Mouse (Mus musculus) ES-E14 (cell line): ENCODE measurements at regions not wholly inside any gene's neighbourhood (a gene's known extent, or its start where the extent isn't known, plus 50 kb on each side); places are given as distances from the start of the nearest gene placed in this dataset.

ENCODE experiments used
- DNase-seq: peaks from one replicate; pipeline ENCODE4 v3.0.0-alpha.2; 2013; ENCODE audit warnings: low read depth, low spot score
- H3K27ac ChIP-seq: 2 replicates; pipeline ENCODE4 v1.5.1; 2012; ENCODE audit warnings: low read depth, mild to moderate bottlenecking, low read length, moderate library complexity, mixed read lengths; ENCODE audit not compliant: poor library complexity, insufficient read depth, severe bottlenecking
- H3K36me3 ChIP-seq: 2 replicates; pipeline ENCODE4 v1.6.1; 2012; ENCODE audit warnings: mild to moderate bottlenecking, low read length, moderate library complexity, mixed read lengths; ENCODE audit not compliant: control insufficient read depth, poor library complexity, insufficient read depth, severe bottlenecking
- H3K4me1 ChIP-seq, 2 experiments: fragments of 150-350 bp in 1 of 2; sonication (generic) in 1 of 2; 2 replicates each; pipeline ENCODE4 v1.6.1; 2012; ENCODE audit warnings: low read length in 2 of 2, mild to moderate bottlenecking in 1 of 2, mixed read lengths in 1 of 2; ENCODE audit not compliant: control insufficient read depth in 2 of 2, insufficient read depth in 2 of 2, poor library complexity in 1 of 2
- H3K4me3 ChIP-seq, 2 experiments: fragments of 150-350 bp in 1 of 2; sonication (generic) in 1 of 2; 2 replicates each; pipeline ENCODE4 v1.5.1; 2012; ENCODE audit warnings: low read length in 2 of 2, low read depth in 1 of 2, mild to moderate bottlenecking in 1 of 2, mixed read lengths in 1 of 2; ENCODE audit not compliant: insufficient read depth in 1 of 2, poor library complexity in 1 of 2, severe bottlenecking in 1 of 2
- H3K9ac ChIP-seq: 2 replicates; pipeline ENCODE4 v1.6.1; 2012; ENCODE audit warnings: low read depth, mild to moderate bottlenecking, low read length, mixed read lengths; ENCODE audit not compliant: poor library complexity, insufficient read depth, severe bottlenecking
- H3K9me3 ChIP-seq: fragments of 150-350 bp; sonication (generic); 2 replicates; pipeline ENCODE4 v1.6.1; 2012; ENCODE audit warnings: low read depth, mild to moderate bottlenecking, low read length; ENCODE audit not compliant: control insufficient read depth, insufficient read depth
- CHD2 ChIP-seq: IDR thresholded peaks from 2 replicates; pipeline ENCODE4 v1.6.1; 2014; ENCODE audit warnings: mild to moderate bottlenecking, low read depth, low read length, inconsistent platforms
- HCFC1 ChIP-seq: IDR thresholded peaks from 2 replicates; pipeline ENCODE4 v1.6.1; 2012; ENCODE audit warnings: low read length, inconsistent platforms, borderline replicate concordance; ENCODE audit not compliant: insufficient read depth
- MAFK ChIP-seq: IDR thresholded peaks from 2 replicates; pipeline ENCODE4 v1.6.1; 2014; ENCODE audit warnings: mild to moderate bottlenecking, low read depth, low read length, inconsistent platforms; ENCODE audit not compliant: insufficient read depth
- ZC3H11A ChIP-seq: IDR thresholded peaks from 2 replicates; pipeline ENCODE4 v1.6.1; 2012; ENCODE audit warnings: low read depth, mild to moderate bottlenecking, inconsistent platforms, low read length, borderline replicate concordance
- ZNF384 ChIP-seq: IDR thresholded peaks from 2 replicates; pipeline ENCODE4 v1.6.1; 2012; ENCODE audit warnings: low read depth, low read length, inconsistent platforms
- in situ Hi-C, 2 experiments: fragments of 600-800 bp; cut with MboI; formaldehyde crosslinking; loops; one replicate each; pipeline ENCODE4 v1.15.1; 2025; ENCODE audit warnings: low sequenced_read_pairs in 2 of 2, inconsistent platforms in 1 of 2; ENCODE audit not compliant: unreplicated experiment in 2 of 2

DNA sequence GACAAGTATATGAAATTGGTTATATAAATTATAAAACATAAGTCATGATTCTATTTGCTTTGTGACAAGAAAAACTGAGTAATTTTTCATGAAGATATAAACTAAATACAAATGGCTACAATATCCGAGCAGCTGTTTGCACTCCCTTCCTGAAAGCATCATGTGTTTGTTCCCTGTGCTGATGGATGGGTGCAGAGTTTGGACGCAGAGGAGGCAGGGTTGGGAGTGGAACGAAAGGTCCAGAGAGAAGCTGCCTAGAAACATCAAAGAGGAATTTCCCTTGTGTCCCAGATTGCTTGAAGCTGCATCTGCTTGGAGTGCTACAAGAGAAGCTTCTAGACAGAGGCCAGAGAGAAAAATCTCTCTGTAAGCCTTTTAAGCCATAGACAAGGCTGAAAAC lies 195.5 kb downstream of the Cd47 start:
- Histone ChIP-seq H3K4me1 (no peaks in the 10 kb centered on the region), H3K36me3 (no peaks in the 10 kb centered on the region), H3K9me3 (no peaks in the 10 kb centered on the region), H3K4me3 (no peak overlapping the region), H3K27ac (no peak overlapping the region), H3K9ac (no peak overlapping the region)
- TF ChIP-seq ZC3H11A: no peak
- TF ChIP-seq HCFC1: no peak
- no peak for TF ChIP-seq CHD2
- TF ChIP-seq MAFK: no peak
- no peak for TF ChIP-seq ZNF384
- in situ Hi-C loops: no loop called here
- no peak for DNase-seq

DNA sequence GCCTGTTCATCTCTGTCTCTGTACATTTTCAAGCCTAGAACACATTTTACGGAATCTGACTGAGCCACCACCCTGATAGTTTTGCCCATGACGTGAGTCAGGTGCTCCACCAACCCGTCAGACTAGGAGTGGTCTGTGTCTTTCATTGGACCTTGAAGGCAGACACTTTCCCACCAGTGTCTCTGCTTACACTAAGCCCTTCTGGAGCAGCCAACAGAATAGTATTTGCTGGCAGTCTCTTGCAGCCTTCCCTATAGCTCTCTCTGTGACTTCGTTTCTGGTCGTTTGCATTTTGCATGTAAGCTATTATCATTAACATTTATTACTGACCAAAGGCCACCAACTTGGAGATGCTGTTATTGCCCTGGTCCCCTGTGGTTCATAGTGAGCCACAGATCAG lies 196.3 kb downstream of the Cd47 start:
- Histone ChIP-seq H3K4me1 (no peaks in the 10 kb centered on the region), H3K9me3 (no peaks in the 10 kb centered on the region), H3K9ac (no peak overlapping the region), H3K4me3 (no peak overlapping the region), H3K36me3 (no peaks in the 10 kb centered on the region), H3K27ac (no peak overlapping the region)
- in situ Hi-C loops: no loop called here
- TF ChIP-seq MAFK (no peak), CHD2 (no peak), ZC3H11A (no peak), HCFC1 (no peak), ZNF384 (no peak)
- no peak for DNase-seq

DNA sequence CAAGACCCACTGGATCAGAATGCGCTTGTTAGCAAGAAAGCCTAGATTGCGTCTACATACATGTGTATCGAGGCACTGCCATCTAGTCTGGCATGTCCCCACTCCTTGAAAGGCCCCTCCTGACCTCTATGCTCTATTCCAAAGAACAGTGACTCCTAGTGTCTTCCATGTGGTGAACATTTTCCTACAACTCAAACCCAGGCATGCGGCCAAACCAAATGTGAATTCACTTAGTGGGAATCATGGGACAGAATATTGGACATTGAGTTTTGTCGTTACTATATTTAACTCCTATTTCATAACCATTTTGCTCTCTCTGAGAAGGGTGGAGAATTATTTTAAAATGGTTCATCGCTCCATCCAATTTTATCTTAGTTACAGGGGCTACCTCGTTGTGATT lies 196.7 kb downstream of the Cd47 start:
- in situ Hi-C loops: no loop called here
- no peak overlapping the region for H3K9ac ChIP-seq
- H3K9me3 ChIP-seq: no peaks in the 10 kb centered on the region
- TF ChIP-seq ZNF384 (no peak), MAFK (no peak), ZC3H11A (no peak), HCFC1 (no peak), CHD2 (no peak)
- no peaks in the 10 kb centered on the region for H3K4me1 ChIP-seq
- no peak for DNase-seq
- no peak overlapping the region for H3K4me3 ChIP-seq
- no peak overlapping the region for H3K27ac ChIP-seq
- no peaks in the 10 kb centered on the region for H3K36me3 ChIP-seq

DNA sequence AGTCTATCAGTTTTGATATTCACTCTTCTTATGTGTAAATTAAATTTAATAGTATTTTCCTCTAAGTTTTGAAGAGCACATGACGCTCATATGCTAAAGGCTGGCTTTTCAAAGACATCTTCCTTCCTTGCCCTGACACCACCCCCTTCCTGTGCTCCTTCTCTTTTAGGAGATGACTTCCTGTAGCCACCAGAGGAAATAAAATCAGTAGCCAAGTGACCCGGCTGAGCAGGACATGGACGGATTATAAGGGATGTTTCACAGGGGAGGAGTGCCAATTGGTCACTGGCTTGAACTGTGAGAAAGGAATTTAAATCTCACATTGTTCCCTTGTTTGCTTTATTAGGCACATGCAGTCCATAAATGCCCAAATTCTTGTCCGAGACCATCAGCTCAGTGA lies 200.5 kb downstream of the Cd47 start:
- Histone ChIP-seq H3K4me3 (no peak overlapping the region), H3K9ac (no peak overlapping the region), H3K36me3 (no peaks in the 10 kb centered on the region), H3K4me1 (no peaks in the 10 kb centered on the region), H3K9me3 (no peaks in the 10 kb centered on the region), H3K27ac (no peak overlapping the region)
- TF ChIP-seq ZNF384 (no peak), HCFC1 (no peak), ZC3H11A (no peak), MAFK (no peak), CHD2 (no peak)
- in situ Hi-C loops: no loop called here
- DNase-seq: no peak

DNA sequence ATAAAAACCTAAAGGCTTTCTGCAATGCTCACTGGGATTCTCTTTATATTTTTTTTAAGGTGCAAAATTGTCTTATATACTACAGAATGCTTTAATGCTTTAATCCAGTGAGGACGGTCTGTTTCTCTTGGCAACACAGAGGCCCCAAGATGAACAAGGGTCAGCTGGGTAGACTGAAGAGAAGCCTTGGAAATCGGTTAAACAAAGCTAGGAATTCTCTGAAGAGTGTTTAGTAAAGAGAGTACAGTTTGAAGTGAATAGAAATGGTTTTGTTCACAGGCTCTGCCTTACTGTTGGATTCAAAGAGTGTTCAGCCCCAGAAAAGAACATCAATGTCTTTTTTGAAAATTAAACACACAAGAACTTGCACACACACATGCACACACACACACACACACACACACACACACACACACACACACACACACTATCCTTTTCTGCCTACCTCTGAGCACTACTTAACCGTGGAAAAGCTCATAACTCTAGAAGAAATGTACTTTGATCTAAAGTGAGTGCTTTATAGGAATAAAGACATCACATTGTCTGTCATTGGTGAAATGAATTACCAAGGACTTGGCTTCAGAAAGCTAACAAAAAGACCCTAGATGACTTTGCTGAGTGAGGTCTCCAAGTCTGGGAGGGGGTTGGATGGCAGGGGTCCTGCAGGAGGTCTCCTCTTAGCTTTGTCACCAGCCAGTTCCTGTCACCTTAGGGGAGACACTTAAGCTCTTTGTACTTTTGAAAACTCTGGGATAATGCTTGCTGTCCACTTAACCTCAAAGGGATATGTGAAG lies 201.5 kb downstream of the Cd47 start:
- TF ChIP-seq HCFC1 (no peak), CHD2 (no peak)
- Histone ChIP-seq H3K4me1 (no peaks in the 10 kb centered on the region), H3K9ac (no peak overlapping the region), H3K9me3 (no peaks in the 10 kb centered on the region), H3K36me3 (no peaks in the 10 kb centered on the region), H3K4me3 (no peak overlapping the region), H3K27ac (no peak overlapping the region)
- DNase-seq: no peak
- in situ Hi-C loops: no loop called here
